Mouse (Mus musculus) central nervous system, embryonic 18 days (tissue): ENCODE results near the gene Egfl6. TPM values are rescaled to one million over a fixed set of nuclear protein-coding genes. Genes with fewer than 3 reads are reported as not detected.

Experiments used
- polyA plus RNA-seq: library from polyadenylated mRNA; depleted of rRNA; stranded (reverse); fragments of >200 nt; gene quantifications from 2 replicates; pipeline ENCODE4 v1.2.3, GENCODE M21; 2012; rRNA removed

Gene Egfl6
- polyA plus RNA-seq: 1.5 and 2.5 TPM in 2 replicates

GRCm38 (mm10) chrX:166584947-166585824 is at the start of gene Egfl6:
Gene Egfl6 (minus strand): TSS chrX:166585720.

GRCm38 (mm10) chrX:166518345-166518744 is 67.2 kb downstream of the Egfl6 start, which contains the start of gene Tceanc:
Gene Tceanc (minus strand): TSS chrX:166518567.

GRCm38 (mm10) chrX:166479365-166479983 is 106.0 kb downstream of the Egfl6 start, which contains the start of gene Rab9:
Gene Rab9 (minus strand): TSS chrX:166479867.

Other genes starting within 250 kb of the Egfl6 start
- 34.9 and 39.6 TPM in 2 replicates for gene Trappc2, start 145.1 kb downstream of the Egfl6 start, polyA plus RNA-seq
- gene Ofd1, start 145.0 kb downstream of the Egfl6 start, polyA plus RNA-seq: 6.3 and 6.5 TPM in 2 replicates
- gene Rab9, start 105.9 kb downstream of the Egfl6 start, polyA plus RNA-seq: 30.1 and 31.6 TPM in 2 replicates
- gene Tceanc, start 67.2 kb downstream of the Egfl6 start, polyA plus RNA-seq: 1.8 and 1.9 TPM in 2 replicates